25 mouse cellular contexts compared by ENCODE assay signal in genomic region chr11:109846343-109846742, GRCm38 (mm10). TPM values are rescaled to one million over a fixed set of nuclear protein-coding genes. Genes with fewer than 3 reads are reported as not detected.
DNase-seq lines count a peak whose midpoint lies in the region; ATAC-seq lines count a peak whose summit lies in the region.
"Had no signal": no experiment of that assay in that cellular context is flagged by ENCODE, and none has a peak within 500 bp of the region (broad histone marks: within the 10 kb centered on the region; RNA-seq: fewer than 3 reads in every experiment).

No protein-coding gene starts in this region.

- no peak overlapping the region for H3K4me3 ChIP-seq in heart, embryonic 13.5 days
- no peak overlapping the region for H3K4me3 ChIP-seq in liver, embryonic 16.5 days (ENCODE audit: low read depth, low read length)
- H3K4me3 ChIP-seq in liver, embryonic 11.5 days (ENCODE audit: low read depth, low read length), result no peak overlapping the region
- no peak overlapping the region for H3K4me3 ChIP-seq in midbrain, embryonic 13.5 days (replicated peaks)
- no peak overlapping the region for H3K4me3 ChIP-seq in forebrain, embryonic 14.5 days (ENCODE audit: low read depth, low read length)
- H3K4me3 ChIP-seq: neural tube, embryonic 13.5 days had no signal

- no peak overlapping the region for H3K27ac ChIP-seq in heart, embryonic 13.5 days (replicated peaks)
- H3K27ac ChIP-seq in liver, embryonic 16.5 days (ENCODE audit: low read length), result no peak overlapping the region
- no peak overlapping the region for H3K27ac ChIP-seq in liver, embryonic 11.5 days (ENCODE audit: low read depth, low read length)
- no peak overlapping the region for H3K27ac ChIP-seq in midbrain, embryonic 13.5 days
- H3K27ac ChIP-seq in forebrain, embryonic 14.5 days (ENCODE audit: low read depth, low read length), result no peak overlapping the region
- H3K27ac ChIP-seq: macrophage had no signal

- ATAC-seq in heart, embryonic 13.5 days (ENCODE audit: extremely low read depth, insufficient number of reproducible peaks, low FRiP score, low TSS enrichment), result no peak
- ATAC-seq in liver, embryonic 16.5 days (ENCODE audit: low read depth), result peak; percentile 41; the same call in 1 of the 2 replicates
- no peak for ATAC-seq in liver, embryonic 11.5 days (replicated peaks; ENCODE audit: low FRiP score)
- no peak for ATAC-seq in midbrain, embryonic 13.5 days
- ATAC-seq in forebrain, embryonic 14.5 days, result no peak
- ATAC-seq: forebrain, postnatal 0 days; intestine, embryonic 16.5 days; Patski had no signal

- DNase-seq in heart, postnatal 10 days, result no peak
- no peak for DNase-seq in liver, embryonic 11.5 days (ENCODE audit: low spot score)
- peak; percentile 13 for DNase-seq in embryo, embryonic 10.5 days (ENCODE audit: low spot score)
- peak; percentile 42 for DNase-seq in lung, postnatal 10 days
- DNase-seq in forebrain, embryonic 14.5 days (ENCODE audit: low spot score), result no peak
- DNase-seq: adrenal gland, postnatal 36 days; cerebellum, adult 8-10 months; forebrain, postnatal 0 days; heart, adult 18-20 months; kidney, postnatal 25 days; layer of hippocampus, adult 9-11 months; right cerebral cortex, postnatal 14 days had no signal

- peaks cover 8% of the 10 kb centered on the region; the same call in 1 of the 2 replicates for H3K4me1 ChIP-seq in heart, embryonic 13.5 days
- no peaks in the 10 kb centered on the region for H3K4me1 ChIP-seq in liver, embryonic 16.5 days (ENCODE audit: control insufficient read depth, low read depth, low read length)
- H3K4me1 ChIP-seq in liver, embryonic 11.5 days (replicated peaks; ENCODE audit: control insufficient read depth, insufficient read depth, low read length), result 0 out of 2 replicates have a peak, but pooled peaks cover 3% of the 10 kb centered on the region
- peaks cover 5% of the 10 kb centered on the region; the same call in 1 of the 2 replicates for H3K4me1 ChIP-seq in midbrain, embryonic 13.5 days (replicated peaks)
- H3K4me1 ChIP-seq in forebrain, embryonic 14.5 days (ENCODE audit: control insufficient read depth, insufficient read depth, low read length), result no peaks in the 10 kb centered on the region

- H3K27me3 ChIP-seq in heart, embryonic 13.5 days (replicated peaks), result no peaks in the 10 kb centered on the region
- no peaks in the 10 kb centered on the region for H3K27me3 ChIP-seq in liver, embryonic 16.5 days (ENCODE audit: control insufficient read depth, insufficient read depth, low read depth, low read length)
- no peaks in the 10 kb centered on the region for H3K27me3 ChIP-seq in liver, embryonic 11.5 days (replicated peaks; ENCODE audit: control insufficient read depth, insufficient read depth, low read length)
- H3K27me3 ChIP-seq in midbrain, embryonic 13.5 days, result no peaks in the 10 kb centered on the region
- H3K27me3 ChIP-seq in forebrain, embryonic 14.5 days (replicated peaks; ENCODE audit: control insufficient read depth, insufficient read depth, low read length), result no peaks in the 10 kb centered on the region
- H3K27me3 ChIP-seq: neural tube, embryonic 13.5 days; Patski had no signal

- H3K9me3 ChIP-seq in heart, embryonic 13.5 days, result no peaks in the 10 kb centered on the region
- H3K9me3 ChIP-seq in liver, embryonic 16.5 days (replicated peaks; ENCODE audit: control insufficient read depth, low read length), result no peaks in the 10 kb centered on the region
- no peaks in the 10 kb centered on the region for H3K9me3 ChIP-seq in liver, embryonic 11.5 days (ENCODE audit: control insufficient read depth, low read length)
- no peaks in the 10 kb centered on the region for H3K9me3 ChIP-seq in midbrain, embryonic 13.5 days
- no peaks in the 10 kb centered on the region for H3K9me3 ChIP-seq in forebrain, embryonic 14.5 days (replicated peaks; ENCODE audit: control insufficient read depth, low read length)
- H3K9me3 ChIP-seq: neural tube, embryonic 13.5 days had no signal

- no peak overlapping the region for H3K9ac ChIP-seq in heart, embryonic 13.5 days
- no peak overlapping the region for H3K9ac ChIP-seq in liver, embryonic 16.5 days (ENCODE audit: low read depth, low read length)
- H3K9ac ChIP-seq in liver, embryonic 11.5 days (ENCODE audit: low read depth, low read length), result no peak overlapping the region
- H3K9ac ChIP-seq in midbrain, embryonic 13.5 days (replicated peaks), result no peak overlapping the region
- no peak overlapping the region for H3K9ac ChIP-seq in forebrain, embryonic 14.5 days (ENCODE audit: low read length)
- H3K9ac ChIP-seq: forebrain, postnatal 0 days; neural tube, embryonic 13.5 days had no signal

- H3K4me2 ChIP-seq in heart, embryonic 13.5 days, result peak overlapping the region; percentile 20; the same call in 1 of the 2 replicates
- no peak overlapping the region; the same call in 1 of the 2 replicates for H3K4me2 ChIP-seq in liver, embryonic 16.5 days (ENCODE audit: low read depth, low read length)
- no peak overlapping the region for H3K4me2 ChIP-seq in liver, embryonic 11.5 days
- no peak overlapping the region for H3K4me2 ChIP-seq in midbrain, embryonic 13.5 days (replicated peaks)
- H3K4me2 ChIP-seq in forebrain, embryonic 14.5 days (ENCODE audit: low read length), result no peak overlapping the region
- H3K4me2 ChIP-seq: midbrain, embryonic 11.5 days; neural tube, embryonic 13.5 days had no signal

- intact Hi-C loops in heart, postnatal 10 days (cut with DNase I), result no loop called here

- 45% methylated on average over 7 of the region's 7 CpGs for WGBS in heart, embryonic 13.5 days
- WGBS in liver, embryonic 16.5 days (ENCODE audit: insufficient replicate concordance), result 68% methylated on average over 7 of the region's 7 CpGs
- 59% methylated on average over 7 of the region's 7 CpGs for WGBS in liver, embryonic 11.5 days
- 61% methylated on average over 7 of the region's 7 CpGs for WGBS in midbrain, embryonic 13.5 days
- 61% methylated on average over 7 of the region's 7 CpGs for WGBS in forebrain, embryonic 14.5 days

- H3K36me3 ChIP-seq in heart, embryonic 13.5 days, result no peaks in the 10 kb centered on the region
- H3K36me3 ChIP-seq in liver, embryonic 16.5 days (ENCODE audit: control insufficient read depth, insufficient read depth), result no peaks in the 10 kb centered on the region
- H3K36me3 ChIP-seq in liver, embryonic 11.5 days (ENCODE audit: control insufficient read depth, insufficient read depth, low read length), result no peaks in the 10 kb centered on the region
- H3K36me3 ChIP-seq in midbrain, embryonic 13.5 days, result no peaks in the 10 kb centered on the region
- H3K36me3 ChIP-seq in forebrain, embryonic 14.5 days (ENCODE audit: control insufficient read depth, insufficient read depth, low read length), result no peaks in the 10 kb centered on the region
- H3K36me3 ChIP-seq: neural tube, embryonic 13.5 days had no signal

RNA-seq across cellular contexts. Expression of gene 1700012B07Rik, which starts 18.5 kb away (rescaled TPM):
- not detected in 2 replicates for polyA plus RNA-seq in heart, embryonic 13.5 days (2015; fragmentation: Nextera tagmentation; extraction: Ambion mirVana)
- not detected for total RNA-seq in heart, postnatal 10 days (2021)
- polyA plus RNA-seq in liver, embryonic 16.5 days (2015; fragmentation: Nextera tagmentation; extraction: Ambion mirVana), result 0.12 TPM in 1 of 2 replicates, not detected in the other
- polyA plus RNA-seq in liver, embryonic 11.5 days (2014; fragmentation: Nextera tagmentation; extraction: Ambion mirVana), result not detected in 2 replicates
- polyA plus RNA-seq in midbrain, embryonic 13.5 days (2015; fragmentation: Nextera tagmentation; extraction: Ambion mirVana), result not detected in 2 replicates
- polyA plus RNA-seq in forebrain, embryonic 14.5 days (2014; fragmentation: Nextera tagmentation; extraction: Ambion mirVana), result not detected in 2 replicates
- total RNA-seq: adrenal gland, postnatal 36 days; forebrain, postnatal 0 days; gastrocnemius, adult 18-20 months; heart, adult 18-20 months; hematopoietic stem cell, adult 5-6 weeks; left cerebral cortex, postnatal 10 days had no signal
- polyA plus RNA-seq: forebrain, postnatal 0 days; intestine, embryonic 16.5 days; limb, embryonic 14.5 days; macrophage; midbrain, embryonic 11.5 days; neural tube, embryonic 13.5 days; Patski; spleen, adult 2 months had no signal

Comparison
In these comparisons a context has a peak if more than half of its experiments do, and no peak if none do; other contexts are left out.
1. DNase-seq: peak in embryo, embryonic 10.5 days (single experiment) and lung, postnatal 10 days (single experiment); none in heart, postnatal 10 days (0 of 2), liver, embryonic 11.5 days (single experiment) and forebrain, embryonic 14.5 days (single experiment).